Mouse (Mus musculus): ENCODE measurements around the gene Gm45837. TPM values are rescaled to one million over a fixed set of nuclear protein-coding genes. Genes with fewer than 3 reads are reported as not detected.
A peak's percentile ranks its signal among the peaks of the same experiment; 100 is the strongest.

Gm45837 gene
- not detected for total RNA-seq (2021)
- long read RNA-seq, experiment 1, partial matches to known transcripts = 0 of 7 reads
- long read RNA-seq, experiment 1, other reads (novel, unspliced or antisense) = 7 of 7 reads
- long read RNA-seq, experiment 2, partial matches to known transcripts = 16 of 22 reads
- long read RNA-seq, experiment 2, other reads (novel, unspliced or antisense) = 6 of 22 reads

GRCm38 (mm10) chr7:101410267-101410936 is at the start of gene Gm45837:
Gene Gm45837 (plus strand): TSS chr7:101410886.
- no peak for TF ChIP-seq CTCF (IDR thresholded peaks at IDR 0.05)
- peak within 1 kb of the TSS; percentile 35 for H3K27ac ChIP-seq
- H3K4me3 ChIP-seq = no peak within 1 kb of the TSS
- intact Hi-C loops (cut with DNase I) = no loop called here
- no peak for DNase-seq

GRCm38 (mm10) chr7:101361021-101361420 is 49.7 kb upstream of the Gm45837 start:
- no peak for DNase-seq
- intact Hi-C loops (cut with DNase I) = no loop called here

DNA sequence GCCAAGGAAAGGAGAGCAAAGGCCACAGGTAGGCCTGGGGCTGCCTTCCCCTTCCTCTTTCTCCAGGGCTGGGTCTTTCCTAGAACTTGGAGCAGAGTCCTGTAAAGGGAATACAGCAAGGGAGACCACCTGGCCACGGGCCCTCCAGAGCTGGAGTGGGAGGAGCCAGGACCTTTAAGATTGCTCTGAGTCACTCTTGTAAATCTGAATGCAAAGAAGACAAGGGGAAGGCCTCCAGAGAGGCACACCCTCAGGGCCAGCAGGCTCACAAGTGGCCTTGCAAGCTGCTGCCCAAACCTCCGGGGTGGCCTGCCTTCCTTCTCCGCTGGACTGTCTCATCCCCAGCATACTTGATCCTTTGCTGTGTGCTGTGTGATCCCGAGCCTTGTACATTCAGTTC is 48.9 kb upstream of the Gm45837 start:
- H3K4me3 ChIP-seq = peak overlapping the region; percentile 36
- no peak for TF ChIP-seq CTCF (IDR thresholded peaks at IDR 0.05)
- intact Hi-C loops (cut with DNase I) = no loop called here
- peak overlapping the region; percentile 31 for H3K27ac ChIP-seq
- no peak for DNase-seq

More at GRCm38 (mm10) chr7:101361021-101361420, 49.7 kb upstream of the Gm45837 start:
- no peak for TF ChIP-seq CTCF (IDR thresholded peaks at IDR 0.05)
- 0 out of 2 replicates have a peak overlapping the region, but pooled peaks have one; percentile 24 for H3K27ac ChIP-seq
- H3K4me3 ChIP-seq = no peak overlapping the region

GRCm38 (mm10) chr7:101362791-101363191 is 47.9 kb upstream of the Gm45837 start:
- intact Hi-C loops (cut with DNase I) = no loop called here
- H3K27ac ChIP-seq = peak overlapping the region; percentile 59
- peak overlapping the region; percentile 29 for H3K4me3 ChIP-seq
- TF ChIP-seq CTCF (IDR thresholded peaks at IDR 0.05) = no peak
- no peak for DNase-seq

DNA sequence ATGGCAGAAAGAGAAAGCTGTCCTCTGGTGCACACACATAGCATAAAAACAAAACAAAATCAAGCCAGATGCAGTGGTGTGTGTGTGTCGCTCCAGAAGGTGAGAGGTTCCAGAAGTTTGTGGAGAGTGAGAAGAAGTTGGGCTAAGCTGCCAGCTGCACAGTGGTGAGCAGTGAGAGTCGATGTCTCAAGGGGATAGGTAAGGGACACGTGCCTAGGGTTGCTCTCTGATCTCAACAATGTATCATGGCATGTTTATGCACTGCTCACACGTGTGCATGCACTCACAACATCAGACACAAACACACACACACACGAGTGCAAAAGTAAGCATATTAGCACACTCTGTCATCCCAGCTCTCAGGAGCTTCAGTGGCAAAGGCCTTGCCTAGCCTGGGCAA is 46.8 kb upstream of the Gm45837 start:
- intact Hi-C loops (cut with DNase I) = no loop called here
- no peak overlapping the region for H3K4me3 ChIP-seq

GRCm38 (mm10) chr7:101367901-101368852 is 42.5 kb upstream of the Gm45837 start:
- intact Hi-C loops (cut with DNase I) = no loop called here
- DNase-seq = no peak
- Histone ChIP-seq H3K4me3 (no peak overlapping the region), H3K27ac (no peak overlapping the region)
- peak; percentile 39 for TF ChIP-seq CTCF (IDR thresholded peaks at IDR 0.05)

More for the DNA sequence above, 46.8 kb upstream of the Gm45837 start:
- no peak for DNase-seq
- H3K27ac ChIP-seq = no peak overlapping the region
- no peak for TF ChIP-seq CTCF (IDR thresholded peaks at IDR 0.05)

GRCm38 (mm10) chr7:101369666-101370065 is 41.0 kb upstream of the Gm45837 start:
- no peak for TF ChIP-seq CTCF (IDR thresholded peaks at IDR 0.05)
- H3K4me3 ChIP-seq = no peak overlapping the region
- intact Hi-C loops (cut with DNase I) = loop anchor here (5.0 kb wide), 1 partner anchor 307 kb away; no protein-coding TSS in a partner anchor
- no peak for DNase-seq
- H3K27ac ChIP-seq = no peak overlapping the region

GRCm38 (mm10) chr7:101373082-101373481 is 37.6 kb upstream of the Gm45837 start:
- TF ChIP-seq CTCF (IDR thresholded peaks at IDR 0.05) = no peak
- Histone ChIP-seq H3K27ac (no peak overlapping the region), H3K4me3 (no peak overlapping the region)
- no peak for DNase-seq
- intact Hi-C loops (cut with DNase I) = loop anchor here (5.0 kb wide), 1 partner anchor 311 kb away; no protein-coding TSS in a partner anchor

GRCm38 (mm10) chr7:101374155-101374554 is 36.5 kb upstream of the Gm45837 start:
- H3K4me3 ChIP-seq = no peak overlapping the region
- H3K27ac ChIP-seq = no peak overlapping the region
- peak; percentile 75 for TF ChIP-seq CTCF (IDR thresholded peaks at IDR 0.05)
- no peak for DNase-seq
- intact Hi-C loops (cut with DNase I) = loop anchor here (1.0 to 5.0 kb wide), 2 partner anchors 64 to 312 kb away; no protein-coding TSS in a partner anchor

- intact Hi-C loops (cut with DNase I) = no loop called here
- Histone ChIP-seq H3K4me3 (no peak overlapping the region), H3K27ac (peak overlapping the region; percentile 85; the same call in 1 of the 2 replicates)
- no peak for TF ChIP-seq CTCF (IDR thresholded peaks at IDR 0.05)
- no peak for DNase-seq
These were observed 33.9 kb upstream of the Gm45837 start for GRCm38 (mm10) chr7:101376701-101377340.

DNA sequence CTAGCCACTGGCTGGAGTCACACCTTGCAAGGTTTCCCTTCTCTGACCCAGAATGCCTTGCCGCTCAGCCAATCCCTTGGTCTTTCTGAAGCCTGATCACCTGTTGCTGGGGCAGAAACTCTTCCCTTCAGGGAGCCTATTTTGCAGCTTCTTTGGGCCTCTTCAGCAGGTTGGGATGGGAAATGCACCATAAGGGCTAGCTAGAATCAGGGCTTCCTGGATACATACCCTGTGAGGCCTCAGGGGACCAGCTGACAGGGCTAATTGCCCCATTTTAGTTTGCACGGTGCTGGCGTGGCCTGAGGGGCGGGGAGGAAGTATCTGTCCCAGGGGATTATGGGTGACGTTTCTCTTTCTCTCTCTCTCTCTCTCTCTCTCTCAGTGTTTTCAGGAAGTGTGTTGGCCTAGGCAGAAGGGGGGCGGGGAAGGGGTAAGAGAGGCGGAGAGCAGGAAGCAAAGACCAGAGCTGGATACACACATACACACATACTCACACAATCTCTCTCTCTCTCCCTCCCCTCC is 32.9 kb upstream of the Gm45837 start:
- intact Hi-C loops (cut with DNase I) = no loop called here
- H3K4me3 ChIP-seq = peak overlapping the region; percentile 67
- H3K27ac ChIP-seq = peak overlapping the region; percentile 85
- peak; percentile 82 for DNase-seq
- TF ChIP-seq CTCF (IDR thresholded peaks at IDR 0.05) = no peak

DNA sequence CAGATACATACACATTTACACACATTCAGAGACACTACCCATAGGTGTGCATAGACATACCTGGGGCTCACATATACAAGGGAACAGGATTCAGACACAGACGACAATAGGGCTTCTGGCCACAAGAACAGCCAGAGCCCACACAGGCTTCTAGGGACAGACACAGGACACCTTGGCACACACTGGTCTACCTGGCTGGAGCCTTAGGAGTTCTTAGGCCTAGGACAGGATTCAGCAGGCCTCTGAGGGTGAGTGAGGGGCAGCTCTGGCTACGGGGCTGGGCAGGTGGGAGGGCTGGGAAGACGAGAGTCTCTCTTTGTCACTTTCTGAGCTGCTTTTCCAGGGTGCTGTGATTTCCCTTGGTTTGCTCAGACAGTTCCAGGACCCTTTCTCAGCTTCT is 32.4 kb upstream of the Gm45837 start:
- no peak for DNase-seq
- Histone ChIP-seq H3K4me3 (peak overlapping the region; percentile 67), H3K27ac (peak overlapping the region; percentile 85)
- intact Hi-C loops (cut with DNase I) = no loop called here
- TF ChIP-seq CTCF (IDR thresholded peaks at IDR 0.05) = no peak

Data from gastrocnemius, adult 2 months (tissue).